Mouse (Mus musculus): ENCODE results near the gene Slc22a5. TPM values are rescaled to one million over a fixed set of nuclear protein-coding genes. Genes with fewer than 3 reads are reported as not detected.

Slc22a5 gene
- total and polyA plus RNA-seq, 2 experiments from 2014 or later = 12.8 to 13.6 TPM

- H3K36me3 ChIP-seq (ENCODE audit: insufficient read depth, low read length) = no peaks in the 10 kb centered on the region
- no peak overlapping the region for H3K27ac ChIP-seq (ENCODE audit: low read depth, low read length)
- H3K9ac ChIP-seq (replicated peaks; ENCODE audit: low read length, poor library complexity, severe bottlenecking) = no peak overlapping the region
- 95% methylated on average over 14 of the region's 14 CpGs for WGBS
- DNase-seq (ENCODE audit: low spot score) = no peak
- no peaks in the 10 kb centered on the region for H3K27me3 ChIP-seq (ENCODE audit: insufficient read depth, low read length)
- ATAC-seq (ENCODE audit: low FRiP score) = no peak
- no peak overlapping the region for H3K4me2 ChIP-seq (ENCODE audit: low read depth, low read length, poor library complexity, severe bottlenecking)
- TF ChIP-seq CTCF (IDR thresholded peaks at IDR 0.05) = no peak
- H3K4me1 ChIP-seq (ENCODE audit: insufficient read depth, low read length) = no peaks in the 10 kb centered on the region
- H3K4me3 ChIP-seq (ENCODE audit: low read depth, low read length) = no peak overlapping the region
- no peaks in the 10 kb centered on the region for H3K9me3 ChIP-seq (ENCODE audit: low read length)
Measured at GRCm38 (mm10) chr11:53902741-53903140, 11.3 kb upstream of the Slc22a5 start.

DNA sequence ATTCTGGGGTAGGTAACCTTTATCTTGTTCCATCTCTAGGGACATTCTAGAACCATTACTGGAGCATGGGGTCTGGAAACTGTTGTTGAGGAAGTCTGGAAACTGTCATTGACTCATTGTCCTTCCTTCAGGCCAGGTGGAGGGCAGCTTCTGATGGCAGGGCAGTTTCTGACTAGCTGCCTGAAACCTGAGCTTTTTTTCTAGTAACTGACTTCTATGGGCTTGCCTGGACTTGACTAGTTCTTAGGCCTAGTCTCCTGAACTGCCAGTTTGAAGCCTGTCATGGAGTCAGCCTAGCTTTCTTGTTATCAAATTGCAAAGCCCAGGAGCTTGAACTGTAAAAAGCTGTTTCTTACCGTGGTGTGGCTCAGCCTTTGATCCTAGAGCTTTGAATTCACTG lies 9.5 kb upstream of the Slc22a5 start:
- Histone ChIP-seq H3K27me3 (ENCODE audit: insufficient read depth, low read length) (no peaks in the 10 kb centered on the region), H3K4me3 (ENCODE audit: low read depth, low read length) (no peak overlapping the region), H3K36me3 (ENCODE audit: insufficient read depth, low read length) (no peaks in the 10 kb centered on the region), H3K9me3 (ENCODE audit: low read length) (no peaks in the 10 kb centered on the region), H3K9ac (replicated peaks; ENCODE audit: low read length, poor library complexity, severe bottlenecking) (no peak overlapping the region), H3K27ac (ENCODE audit: low read depth, low read length) (no peak overlapping the region), H3K4me1 (ENCODE audit: insufficient read depth, low read length) (no peaks in the 10 kb centered on the region), H3K4me2 (ENCODE audit: low read depth, low read length, poor library complexity, severe bottlenecking) (no peak overlapping the region)
- TF ChIP-seq CTCF (IDR thresholded peaks at IDR 0.05) = no peak
- DNase-seq (ENCODE audit: low spot score) (no peak), ATAC-seq (ENCODE audit: low FRiP score) (no peak)
- 49% methylated on average over 1 of the region's 1 CpGs for WGBS

GRCm38 (mm10) chr11:53899981-53900380 lies 8.5 kb upstream of the Slc22a5 start:
- Histone ChIP-seq H3K4me2 (ENCODE audit: low read depth, low read length, poor library complexity, severe bottlenecking) (no peak overlapping the region), H3K4me1 (ENCODE audit: insufficient read depth, low read length) (no peaks in the 10 kb centered on the region), H3K27me3 (ENCODE audit: insufficient read depth, low read length) (no peaks in the 10 kb centered on the region), H3K9me3 (ENCODE audit: low read length) (no peaks in the 10 kb centered on the region), H3K9ac (replicated peaks; ENCODE audit: low read length, poor library complexity, severe bottlenecking) (no peak overlapping the region), H3K4me3 (ENCODE audit: low read depth, low read length) (no peak overlapping the region), H3K27ac (ENCODE audit: low read depth, low read length) (no peak overlapping the region), H3K36me3 (ENCODE audit: insufficient read depth, low read length) (no peaks in the 10 kb centered on the region)
- WGBS = 91% methylated on average over 6 of the region's 6 CpGs
- DNase-seq (ENCODE audit: low spot score) (no peak), ATAC-seq (ENCODE audit: low FRiP score) (no peak)
- TF ChIP-seq CTCF (IDR thresholded peaks at IDR 0.05) = no peak

DNA sequence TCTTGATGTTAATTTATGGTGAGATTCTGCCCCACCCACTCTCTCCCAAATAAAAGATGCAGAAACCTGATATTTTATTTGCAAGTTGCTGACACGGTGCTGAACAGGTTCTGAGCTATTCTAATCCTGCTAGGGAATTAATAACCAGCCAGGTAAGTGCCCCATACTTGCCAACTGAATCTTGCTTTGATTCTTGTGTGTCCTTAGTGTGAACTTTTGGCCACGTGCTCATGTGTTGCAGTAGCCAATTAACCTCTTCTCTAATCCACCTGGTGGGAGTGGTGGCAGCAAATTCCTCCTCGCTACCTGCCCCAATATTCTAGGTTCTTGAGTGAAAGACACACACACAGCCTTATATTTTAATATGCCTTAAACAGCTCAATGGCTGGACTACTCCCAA lies 7.5 kb upstream of the Slc22a5 start:
- H3K9ac ChIP-seq (replicated peaks; ENCODE audit: low read length, poor library complexity, severe bottlenecking) = no peak overlapping the region
- H3K4me2 ChIP-seq (ENCODE audit: low read depth, low read length, poor library complexity, severe bottlenecking) = no peak overlapping the region
- TF ChIP-seq CTCF (IDR thresholded peaks at IDR 0.05) = no peak
- no peak overlapping the region for H3K27ac ChIP-seq (ENCODE audit: low read depth, low read length)
- H3K27me3 ChIP-seq (ENCODE audit: insufficient read depth, low read length) = no peaks in the 10 kb centered on the region
- ATAC-seq (ENCODE audit: low FRiP score) (no peak), DNase-seq (ENCODE audit: low spot score) (no peak)
- H3K4me1 ChIP-seq (ENCODE audit: insufficient read depth, low read length) = no peaks in the 10 kb centered on the region
- 64% methylated on average over 3 of the region's 3 CpGs for WGBS
- H3K9me3 ChIP-seq (ENCODE audit: low read length) = no peaks in the 10 kb centered on the region
- H3K36me3 ChIP-seq (ENCODE audit: insufficient read depth, low read length) = no peaks in the 10 kb centered on the region
- H3K4me3 ChIP-seq (ENCODE audit: low read depth, low read length) = no peak overlapping the region

GRCm38 (mm10) chr11:53896935-53897334 lies 5.5 kb upstream of the Slc22a5 start:
- Histone ChIP-seq H3K4me3 (ENCODE audit: low read depth, low read length) (no peak overlapping the region), H3K9me3 (ENCODE audit: low read length) (no peaks in the 10 kb centered on the region), H3K4me1 (ENCODE audit: insufficient read depth, low read length) (no peaks in the 10 kb centered on the region), H3K27me3 (ENCODE audit: insufficient read depth, low read length) (no peaks in the 10 kb centered on the region), H3K9ac (replicated peaks; ENCODE audit: low read length, poor library complexity, severe bottlenecking) (no peak overlapping the region), H3K4me2 (ENCODE audit: low read depth, low read length, poor library complexity, severe bottlenecking) (no peak overlapping the region), H3K27ac (ENCODE audit: low read depth, low read length) (no peak overlapping the region), H3K36me3 (ENCODE audit: insufficient read depth, low read length) (no peaks in the 10 kb centered on the region)
- 57% methylated on average over 6 of the region's 6 CpGs for WGBS
- DNase-seq (ENCODE audit: low spot score) = no peak
- no peak for TF ChIP-seq CTCF (IDR thresholded peaks at IDR 0.05)
- no peak for ATAC-seq (ENCODE audit: low FRiP score)

DNA sequence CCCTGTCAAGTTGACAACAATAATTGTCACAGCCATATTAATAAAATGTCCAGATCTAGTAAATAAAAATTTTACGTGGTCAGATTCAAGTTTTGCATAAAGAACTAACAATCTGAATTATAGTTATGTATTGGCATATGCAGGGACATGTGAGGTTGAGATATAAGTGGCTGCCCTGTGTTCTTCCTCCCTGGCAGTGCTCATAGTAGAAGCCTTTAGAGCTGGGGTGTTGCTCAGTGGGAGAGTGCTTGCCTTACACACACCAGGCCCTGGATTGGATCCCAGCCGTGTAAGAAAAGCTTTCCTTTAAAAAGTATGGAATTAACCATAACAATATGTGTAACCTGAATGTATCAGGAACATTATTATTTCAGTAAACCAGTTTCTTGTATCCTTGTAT lies 2.0 kb upstream of the Slc22a5 start:
- WGBS = 51% methylated on average over 2 of the region's 2 CpGs
- DNase-seq (ENCODE audit: low spot score) (no peak), ATAC-seq (ENCODE audit: low FRiP score) (no peak)
- Histone ChIP-seq H3K36me3 (ENCODE audit: insufficient read depth, low read length) (no peaks in the 10 kb centered on the region), H3K4me2 (ENCODE audit: low read depth, low read length, poor library complexity, severe bottlenecking) (no peak overlapping the region), H3K27ac (ENCODE audit: low read depth, low read length) (no peak overlapping the region), H3K9me3 (ENCODE audit: low read length) (no peaks in the 10 kb centered on the region), H3K4me3 (ENCODE audit: low read depth, low read length) (no peak overlapping the region), H3K9ac (replicated peaks; ENCODE audit: low read length, poor library complexity, severe bottlenecking) (no peak overlapping the region), H3K4me1 (ENCODE audit: insufficient read depth, low read length) (peaks cover 5% of the 10 kb centered on the region; the same call in 1 of the 2 replicates), H3K27me3 (ENCODE audit: insufficient read depth, low read length) (no peaks in the 10 kb centered on the region)
- TF ChIP-seq CTCF (IDR thresholded peaks at IDR 0.05) = no peak
